Mouse (Mus musculus): ENCODE data around the gene Rgcc. TPM values are rescaled to one million over a fixed set of nuclear protein-coding genes. Genes with fewer than 3 reads are reported as not detected.

Gene Rgcc
- polyA plus RNA-seq, 1 experiment from 2014 or later = 54.8 TPM

- TF ChIP-seq CTCF (IDR thresholded peaks at IDR 0.05; ENCODE audit: low read depth) = no peak
- H3K27me3 ChIP-seq (replicated peaks; ENCODE audit: control insufficient read depth, insufficient read depth, low read length) = no peaks in the 10 kb centered on the region
Measured at GRCm38 (mm10) chr14:79278927-79279326, 22.5 kb downstream of the Rgcc start.

GRCm38 (mm10) chr14:79277922-79278321, 23.5 kb downstream of the Rgcc start:
- Histone ChIP-seq H3K9ac (ENCODE audit: low read depth, low read length) (no peak overlapping the region), H3K27me3 (replicated peaks; ENCODE audit: control insufficient read depth, insufficient read depth, low read length) (no peaks in the 10 kb centered on the region), H3K4me2 (replicated peaks; ENCODE audit: low read depth) (no peak overlapping the region), H3K4me1 (replicated peaks; ENCODE audit: control insufficient read depth, insufficient read depth, low read length) (no peaks in the 10 kb centered on the region; the same call in 1 of the 2 replicates), H3K36me3 (ENCODE audit: control insufficient read depth, insufficient read depth) (no peaks in the 10 kb centered on the region), H3K27ac (ENCODE audit: low read depth, low read length) (no peak overlapping the region), H3K4me3 (ENCODE audit: low read depth, low read length) (no peak overlapping the region), H3K9me3 (ENCODE audit: control insufficient read depth) (no peaks in the 10 kb centered on the region)
- no peak for TF ChIP-seq CTCF (IDR thresholded peaks at IDR 0.05; ENCODE audit: low read depth)
- ATAC-seq = no peak
- 71% methylated on average over 7 of the region's 7 CpGs for WGBS

More at GRCm38 (mm10) chr14:79278927-79279326, 22.5 kb downstream of the Rgcc start:
- 83% methylated on average over 4 of the region's 4 CpGs for WGBS
- H3K4me1 ChIP-seq (replicated peaks; ENCODE audit: control insufficient read depth, insufficient read depth, low read length) = no peaks in the 10 kb centered on the region; the same call in 1 of the 2 replicates
- ATAC-seq = no peak
- H3K4me3 ChIP-seq (ENCODE audit: low read depth, low read length) = no peak overlapping the region
- H3K9ac ChIP-seq (ENCODE audit: low read depth, low read length) = no peak overlapping the region
- no peaks in the 10 kb centered on the region for H3K36me3 ChIP-seq (ENCODE audit: control insufficient read depth, insufficient read depth)
- H3K9me3 ChIP-seq (ENCODE audit: control insufficient read depth) = no peaks in the 10 kb centered on the region
- H3K27ac ChIP-seq (ENCODE audit: low read depth, low read length) = no peak overlapping the region
- no peak overlapping the region for H3K4me2 ChIP-seq (replicated peaks; ENCODE audit: low read depth)

GRCm38 (mm10) chr14:79275870-79276395, 25.5 kb downstream of the Rgcc start:
- Histone ChIP-seq H3K9me3 (ENCODE audit: control insufficient read depth) (no peaks in the 10 kb centered on the region), H3K36me3 (ENCODE audit: control insufficient read depth, insufficient read depth) (no peaks in the 10 kb centered on the region), H3K27ac (ENCODE audit: low read depth, low read length) (no peak overlapping the region), H3K27me3 (replicated peaks; ENCODE audit: control insufficient read depth, insufficient read depth, low read length) (no peaks in the 10 kb centered on the region), H3K4me3 (ENCODE audit: low read depth, low read length) (no peak overlapping the region), H3K4me1 (replicated peaks; ENCODE audit: control insufficient read depth, insufficient read depth, low read length) (no peaks in the 10 kb centered on the region; the same call in 1 of the 2 replicates), H3K9ac (ENCODE audit: low read depth, low read length) (no peak overlapping the region), H3K4me2 (replicated peaks; ENCODE audit: low read depth) (no peak overlapping the region)
- no peak for ATAC-seq
- no peak for TF ChIP-seq CTCF (IDR thresholded peaks at IDR 0.05; ENCODE audit: low read depth)
- WGBS = 88% methylated on average over 8 of the region's 8 CpGs

- TF ChIP-seq CTCF (IDR thresholded peaks at IDR 0.05; ENCODE audit: low read depth) = no peak
- no peaks in the 10 kb centered on the region; the same call in 1 of the 2 replicates for H3K4me1 ChIP-seq (replicated peaks; ENCODE audit: control insufficient read depth, insufficient read depth, low read length)
- H3K27ac ChIP-seq (ENCODE audit: low read depth, low read length) = no peak overlapping the region
- H3K9ac ChIP-seq (ENCODE audit: low read depth, low read length) = no peak overlapping the region
- no peak for ATAC-seq
- 63% methylated on average over 3 of the region's 3 CpGs for WGBS
- no peaks in the 10 kb centered on the region for H3K36me3 ChIP-seq (ENCODE audit: control insufficient read depth, insufficient read depth)
- H3K4me2 ChIP-seq (replicated peaks; ENCODE audit: low read depth) = no peak overlapping the region
- H3K4me3 ChIP-seq (ENCODE audit: low read depth, low read length) = no peak overlapping the region
- no peaks in the 10 kb centered on the region for H3K27me3 ChIP-seq (replicated peaks; ENCODE audit: control insufficient read depth, insufficient read depth, low read length)
- H3K9me3 ChIP-seq (ENCODE audit: control insufficient read depth) = no peaks in the 10 kb centered on the region
Measured at GRCm38 (mm10) chr14:79275441-79275840, 26.0 kb downstream of the Rgcc start.

DNA sequence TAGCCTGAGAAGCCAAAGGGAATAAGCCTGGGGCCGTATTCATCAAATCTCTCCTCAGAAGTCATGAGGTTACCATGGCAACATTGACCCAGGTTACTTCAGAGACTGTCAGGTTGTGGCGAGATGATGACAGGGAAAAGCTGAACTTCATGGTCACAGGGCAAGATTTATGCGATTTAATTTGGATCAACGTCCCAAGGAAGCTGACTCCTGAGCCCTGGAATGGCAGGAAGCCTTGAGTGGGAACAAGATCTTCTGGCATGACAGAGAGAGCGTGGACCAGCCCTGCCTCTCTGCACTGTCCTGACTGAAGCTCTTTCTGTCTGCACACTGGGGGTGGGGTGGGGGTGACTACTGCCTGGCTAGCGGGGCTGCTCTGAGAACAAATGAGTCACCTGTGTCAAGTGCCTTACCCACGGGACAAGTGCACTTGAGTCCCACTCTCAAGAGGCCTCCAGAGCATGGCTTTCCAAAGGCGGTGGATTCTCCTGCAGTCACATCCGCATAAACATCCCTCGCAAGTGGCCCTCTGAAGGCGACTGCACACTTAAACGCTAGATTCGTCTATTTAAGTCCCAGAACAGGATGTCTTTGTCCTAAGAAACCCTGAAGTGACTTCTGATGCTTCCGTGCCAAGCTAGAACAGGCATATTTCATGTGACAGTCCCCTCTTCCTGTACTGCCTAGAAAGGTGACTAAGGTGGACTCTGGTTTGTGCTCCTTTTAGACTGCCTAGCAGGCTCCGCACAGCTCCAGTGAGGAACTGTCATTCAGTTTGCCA, 27.6 kb downstream of the Rgcc start:
- Histone ChIP-seq H3K9me3 (ENCODE audit: control insufficient read depth) (no peaks in the 10 kb centered on the region), H3K4me2 (replicated peaks; ENCODE audit: low read depth) (no peak overlapping the region), H3K27me3 (replicated peaks; ENCODE audit: control insufficient read depth, insufficient read depth, low read length) (no peaks in the 10 kb centered on the region), H3K9ac (ENCODE audit: low read depth, low read length) (no peak overlapping the region), H3K27ac (ENCODE audit: low read depth, low read length) (no peak overlapping the region), H3K4me3 (ENCODE audit: low read depth, low read length) (no peak overlapping the region), H3K36me3 (ENCODE audit: control insufficient read depth, insufficient read depth) (no peaks in the 10 kb centered on the region), H3K4me1 (replicated peaks; ENCODE audit: control insufficient read depth, insufficient read depth, low read length) (no peaks in the 10 kb centered on the region; the same call in 1 of the 2 replicates)
- TF ChIP-seq CTCF (IDR thresholded peaks at IDR 0.05; ENCODE audit: low read depth) = no peak
- peak; percentile 31; the same call in 1 of the 2 replicates for ATAC-seq
- WGBS = 67% methylated on average over 15 of the region's 15 CpGs

GRCm38 (mm10) chr14:79272991-79273390, 28.5 kb downstream of the Rgcc start:
- Histone ChIP-seq H3K9ac (ENCODE audit: low read depth, low read length) (no peak overlapping the region), H3K27ac (ENCODE audit: low read depth, low read length) (no peak overlapping the region), H3K36me3 (ENCODE audit: control insufficient read depth, insufficient read depth) (no peaks in the 10 kb centered on the region), H3K4me1 (replicated peaks; ENCODE audit: control insufficient read depth, insufficient read depth, low read length) (no peaks in the 10 kb centered on the region; the same call in 1 of the 2 replicates), H3K4me3 (ENCODE audit: low read depth, low read length) (no peak overlapping the region), H3K27me3 (replicated peaks; ENCODE audit: control insufficient read depth, insufficient read depth, low read length) (no peaks in the 10 kb centered on the region), H3K9me3 (ENCODE audit: control insufficient read depth) (no peaks in the 10 kb centered on the region), H3K4me2 (replicated peaks; ENCODE audit: low read depth) (no peak overlapping the region)
- 82% methylated on average over 9 of the region's 9 CpGs for WGBS
- ATAC-seq = no peak
- TF ChIP-seq CTCF (IDR thresholded peaks at IDR 0.05; ENCODE audit: low read depth) = no peak

Data from intestine, postnatal 0 days (tissue).